Mouse (Mus musculus): Measurements from ENCODE around the gene Atp2b4. TPM values are rescaled to one million over a fixed set of nuclear protein-coding genes. Genes with fewer than 3 reads are reported as not detected.
A peak's percentile ranks its signal among the peaks of the same experiment; 100 is the strongest.

The Atp2b4 gene
- polyA plus RNA-seq, 2 experiments = 22.9 to 23.7 TPM

- no peak overlapping the region for H3K27ac ChIP-seq (replicated peaks; ENCODE audit: low read depth, low read length)
- no peaks in the 10 kb centered on the region for H3K9me3 ChIP-seq (ENCODE audit: control insufficient read depth, low read length)
- TF ChIP-seq POLR2A (IDR thresholded peaks at IDR 0.05; ENCODE audit: borderline replicate concordance, extremely low read depth, insufficient read depth, insufficient read length) = no peak
- ATAC-seq (ENCODE audit: low FRiP score, low read depth) = no peak
- H3K4me3 ChIP-seq (replicated peaks; ENCODE audit: low read length) = no peak overlapping the region
- no peak overlapping the region for H3K4me2 ChIP-seq (replicated peaks; ENCODE audit: low read depth, low read length, severe bottlenecking)
- H3K36me3 ChIP-seq (ENCODE audit: control insufficient read depth, insufficient read depth, low read length) = no peaks in the 10 kb centered on the region
- no peaks in the 10 kb centered on the region for H3K27me3 ChIP-seq (ENCODE audit: control insufficient read depth, insufficient read depth, low read length)
- H3K4me1 ChIP-seq (ENCODE audit: control insufficient read depth, insufficient read depth, low read length) = no peaks in the 10 kb centered on the region
- 74% methylated on average over 4 of the region's 4 CpGs for WGBS
- DNase-seq (ENCODE audit: low spot score) = no peak
- H3K9ac ChIP-seq (ENCODE audit: low read depth, low read length, severe bottlenecking) = no peak overlapping the region
These were observed 46.4 kb downstream of the Atp2b4 start for GRCm38 (mm10) chr1:133754317-133754868.

- Histone ChIP-seq H3K4me3 (replicated peaks; ENCODE audit: low read length) (no peak overlapping the region), H3K4me2 (replicated peaks; ENCODE audit: low read depth, low read length, severe bottlenecking) (no peak overlapping the region), H3K9me3 (ENCODE audit: control insufficient read depth, low read length) (no peaks in the 10 kb centered on the region), H3K27me3 (ENCODE audit: control insufficient read depth, insufficient read depth, low read length) (no peaks in the 10 kb centered on the region), H3K36me3 (ENCODE audit: control insufficient read depth, insufficient read depth, low read length) (no peaks in the 10 kb centered on the region), H3K4me1 (ENCODE audit: control insufficient read depth, insufficient read depth, low read length) (no peaks in the 10 kb centered on the region), H3K27ac (replicated peaks; ENCODE audit: low read depth, low read length) (no peak overlapping the region), H3K9ac (ENCODE audit: low read depth, low read length, severe bottlenecking) (no peak overlapping the region)
- ATAC-seq (ENCODE audit: low FRiP score, low read depth) = no peak
- no peak for DNase-seq (ENCODE audit: low spot score)
- 85% methylated on average over 8 of the region's 8 CpGs for WGBS
- TF ChIP-seq POLR2A (IDR thresholded peaks at IDR 0.05; ENCODE audit: borderline replicate concordance, extremely low read depth, insufficient read depth, insufficient read length) = no peak
These were observed 47.5 kb downstream of the Atp2b4 start for GRCm38 (mm10) chr1:133753325-133753724.

- no peak overlapping the region for H3K4me2 ChIP-seq (replicated peaks; ENCODE audit: low read depth, low read length, severe bottlenecking)
- H3K27me3 ChIP-seq (ENCODE audit: control insufficient read depth, insufficient read depth, low read length) = no peaks in the 10 kb centered on the region
- ATAC-seq (ENCODE audit: low FRiP score, low read depth) (no peak), DNase-seq (ENCODE audit: low spot score) (no peak)
- peaks cover 10% of the 10 kb centered on the region for H3K4me1 ChIP-seq (ENCODE audit: control insufficient read depth, insufficient read depth, low read length)
- no peak overlapping the region for H3K4me3 ChIP-seq (replicated peaks; ENCODE audit: low read length)
- H3K9ac ChIP-seq (ENCODE audit: low read depth, low read length, severe bottlenecking) = no peak overlapping the region
- no peak for TF ChIP-seq POLR2A (IDR thresholded peaks at IDR 0.05; ENCODE audit: borderline replicate concordance, extremely low read depth, insufficient read depth, insufficient read length)
- WGBS = 81% methylated on average over 3 of the region's 3 CpGs
- no peaks in the 10 kb centered on the region for H3K36me3 ChIP-seq (ENCODE audit: control insufficient read depth, insufficient read depth, low read length)
- H3K9me3 ChIP-seq (ENCODE audit: control insufficient read depth, low read length) = no peaks in the 10 kb centered on the region
- no peak overlapping the region for H3K27ac ChIP-seq (replicated peaks; ENCODE audit: low read depth, low read length)
These were observed 49.2 kb downstream of the Atp2b4 start for GRCm38 (mm10) chr1:133751621-133752020.

- Histone ChIP-seq H3K4me1 (ENCODE audit: control insufficient read depth, insufficient read depth, low read length) (peaks cover 26% of the 10 kb centered on the region), H3K9ac (ENCODE audit: low read depth, low read length, severe bottlenecking) (no peak overlapping the region), H3K4me2 (replicated peaks; ENCODE audit: low read depth, low read length, severe bottlenecking) (no peak overlapping the region), H3K9me3 (ENCODE audit: control insufficient read depth, low read length) (no peaks in the 10 kb centered on the region), H3K36me3 (ENCODE audit: control insufficient read depth, insufficient read depth, low read length) (no peaks in the 10 kb centered on the region), H3K4me3 (replicated peaks; ENCODE audit: low read length) (no peak overlapping the region), H3K27me3 (ENCODE audit: control insufficient read depth, insufficient read depth, low read length) (no peaks in the 10 kb centered on the region), H3K27ac (replicated peaks; ENCODE audit: low read depth, low read length) (no peak overlapping the region)
- no peak for TF ChIP-seq POLR2A (IDR thresholded peaks at IDR 0.05; ENCODE audit: borderline replicate concordance, extremely low read depth, insufficient read depth, insufficient read length)
- no peak for ATAC-seq (ENCODE audit: low FRiP score, low read depth)
- 72% methylated on average over 4 of the region's 4 CpGs for WGBS
- DNase-seq (ENCODE audit: low spot score) = no peak
These were observed 50.9 kb downstream of the Atp2b4 start for GRCm38 (mm10) chr1:133749954-133750353.

- Histone ChIP-seq H3K4me2 (replicated peaks; ENCODE audit: low read depth, low read length, severe bottlenecking) (peak overlapping the region; percentile 6; the same call in 1 of the 2 replicates), H3K9me3 (ENCODE audit: control insufficient read depth, low read length) (no peaks in the 10 kb centered on the region), H3K4me3 (replicated peaks; ENCODE audit: low read length) (no peak overlapping the region), H3K27me3 (ENCODE audit: control insufficient read depth, insufficient read depth, low read length) (0 out of 2 replicates have a peak, but pooled peaks cover 2% of the 10 kb centered on the region), H3K9ac (ENCODE audit: low read depth, low read length, severe bottlenecking) (peak overlapping the region; percentile 40; the same call in 1 of the 2 replicates), H3K27ac (replicated peaks; ENCODE audit: low read depth, low read length) (peak overlapping the region; percentile 91), H3K4me1 (ENCODE audit: control insufficient read depth, insufficient read depth, low read length) (peaks cover 67% of the 10 kb centered on the region), H3K36me3 (ENCODE audit: control insufficient read depth, insufficient read depth, low read length) (no peaks in the 10 kb centered on the region)
- no peak for DNase-seq (ENCODE audit: low spot score)
- no peak for TF ChIP-seq POLR2A (IDR thresholded peaks at IDR 0.05; ENCODE audit: borderline replicate concordance, extremely low read depth, insufficient read depth, insufficient read length)
- ATAC-seq (ENCODE audit: low FRiP score, low read depth) = peak; percentile 35; the same call in 1 of the 2 replicates
- 24% methylated on average over 9 of the region's 9 CpGs for WGBS
These were observed 55.8 kb downstream of the Atp2b4 start for GRCm38 (mm10) chr1:133745078-133745495.

All from limb, embryonic 14.5 days (tissue).